8 mouse cellular contexts compared by ENCODE assay signal in genomic region chrX:17571621-17572459, GRCm38 (mm10). TPM values are rescaled to one million over a fixed set of nuclear protein-coding genes. Genes with fewer than 3 reads are reported as not detected.
DNase-seq lines count a peak whose midpoint lies in the region; ATAC-seq and TF ChIP-seq lines count a peak whose summit lies in the region.

Gene Fundc1 (minus strand): TSS chrX:17572325.

- peak within 1 kb of the TSS; percentile 63 for H3K4me3 ChIP-seq in cortical plate, adult 2 months (ENCODE audit: insufficient read depth, low read length)

- H3K27ac ChIP-seq in cortical plate, adult 2 months (ENCODE audit: insufficient read depth, low read length): peak within 1 kb of the TSS; percentile 98

- TF ChIP-seq CTCF in cortical plate, adult 2 months (IDR thresholded peaks at IDR 0.05; ENCODE audit: extremely low read depth, insufficient read depth, low read length): no peak

- no peaks in the 10 kb centered on the region for H3K4me1 ChIP-seq in cortical plate, adult 2 months (ENCODE audit: control insufficient read depth, insufficient read depth, low read length)

- TF ChIP-seq POLR2A in cortical plate, adult 2 months (IDR thresholded peaks at IDR 0.05; ENCODE audit: extremely low read depth, insufficient read depth, low read length): peak; percentile 57; the same call in 1 of the 2 replicates

- peak; percentile 97 for ATAC-seq in activated CD4-positive, CD25-positive, alpha-beta regulatory T cell, adult 4 months
- peak; percentile 99 for ATAC-seq in megakaryocyte progenitor cell, adult 5-6 weeks (replicated peaks; ENCODE audit: poor library complexity)

- peak; percentile 89 to 95 for DNase-seq in gastrocnemius, adult 8-10 months (ENCODE audit: low spot score in 2 of 2)
- peak; percentile 94 for DNase-seq in induced T-regulatory cell, adult 2 months (ENCODE audit: low read depth)
- peak; percentile 89 to 96 for DNase-seq in left cerebral cortex, adult 9 months (ENCODE audit: low spot score in 2 of 2)
- peak; percentile 94 for DNase-seq in right cerebral cortex, postnatal 14 days
- peak; percentile 86 to 94 for DNase-seq in urinary bladder, postnatal 36 days (ENCODE audit: low spot score in 2 of 2)

RNA-seq across cellular contexts. Expression of gene Fundc1, which starts in this region (rescaled TPM):
- 10 to 100 TPM; 68.8 to 78.1 TPM for polyA plus RNA-seq in activated CD4-positive, CD25-positive, alpha-beta regulatory T cell, adult 4 months (2017; shearing (Covaris generic))
- polyA plus RNA-seq in cortical plate, adult 2 months (2012; rRNA removed): 36.6 and 37.1 TPM in 2 replicates
- total RNA-seq in gastrocnemius, adult 8-10 months (2022): 10 to 100 TPM; 28.6 to 32.5 (median 30.3) TPM
- 41.6 and 45.2 TPM in 2 replicates for total RNA-seq in megakaryocyte progenitor cell, adult 5-6 weeks (2015)
- total RNA-seq in megakaryocyte progenitor cell, adult 5-6 weeks (2017): 37.6 and 40.4 TPM in 2 replicates

Comparison
In these comparisons a context has a peak if more than half of its experiments do, and no peak if none do; other contexts are left out.
1. Peak in every context shown above with its lines: DNase-seq, ATAC-seq, H3K4me3 ChIP-seq and H3K27ac ChIP-seq.